Mouse (Mus musculus): ENCODE measurements around the gene Cd248.

DNA sequence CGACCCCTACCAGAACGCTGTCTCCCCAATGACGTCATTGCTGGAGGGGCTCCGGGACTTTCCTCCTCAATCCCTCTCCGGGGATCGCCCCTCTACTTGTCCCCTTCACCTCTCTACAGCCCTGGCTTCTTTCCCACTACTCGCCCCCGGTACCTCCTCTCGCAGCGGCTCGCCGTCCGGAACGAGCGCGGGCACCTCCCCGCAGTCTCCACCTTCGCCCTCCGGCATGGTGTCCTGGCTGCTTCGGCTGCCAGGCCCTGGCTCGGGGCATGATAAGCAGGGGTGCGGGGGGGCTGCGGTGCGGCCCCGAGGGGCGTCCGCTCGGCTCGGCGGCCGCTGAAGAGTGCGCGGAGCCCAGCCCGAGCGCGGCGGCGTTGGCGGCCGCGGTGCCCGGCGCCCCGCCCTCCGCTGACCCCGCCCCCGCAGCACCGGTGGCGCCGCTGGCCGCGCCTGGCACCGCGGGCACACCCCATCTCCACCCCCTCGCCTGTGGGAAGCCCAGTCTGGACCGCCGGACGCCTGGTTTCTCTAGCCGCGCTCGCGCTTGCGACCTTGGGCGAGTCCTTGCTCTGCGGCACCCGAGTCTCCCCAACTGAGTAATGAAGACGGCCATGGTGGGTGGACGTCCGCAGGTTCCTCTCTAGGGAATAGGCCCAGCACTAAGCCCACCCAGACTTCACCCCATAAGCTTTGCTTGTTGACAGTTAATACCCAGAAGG lies 17.4 kb downstream of the Cd248 start, which contains the start of gene Tmem151a:
- TF ChIP-seq CTCF (IDR thresholded peaks at IDR 0.05; ENCODE audit: low read depth) (no peak), EP300 (IDR thresholded peaks at IDR 0.05; ENCODE audit: low read depth) (no peak)
